Mouse (Mus musculus) forebrain, embryonic 14.5 days (tissue): ENCODE measurements around the gene Mup7. TPM values are rescaled to one million over a fixed set of nuclear protein-coding genes. Genes with fewer than 3 reads are reported as not detected.
"Not testable (repeated sequence)": the region's sequence is repeated elsewhere in the genome, so short reads cannot be mapped to it uniquely, and the experiment has no call there.

Experiments
- ATAC-seq: fragments of 200-750 bp; cut with Nextera tagmentation; 2 replicates; pipeline ENCODE4 v1.8.0; 2017; ENCODE audit warnings: mild to moderate bottlenecking, moderate library complexity
- DNase-seq: peaks from one replicate; pipeline ENCODE4 v3.0.0-alpha.2; 2015; ENCODE audit warnings: low spot score
- H3K27ac ChIP-seq: fragments of 300-500 bp; sonication (generic); 2 replicates; pipeline ENCODE4 v1.5.1; 2014; ENCODE audit warnings: low read depth, mild to moderate bottlenecking, control low read depth, low read length, moderate library complexity
- H3K27me3 ChIP-seq: fragments of 300-500 bp; sonication (generic); replicated peaks from 2 replicates; pipeline ENCODE4 v1.6.1; 2014; ENCODE audit warnings: low read length, control low read depth, mixed read lengths; ENCODE audit not compliant: control insufficient read depth, insufficient read depth
- H3K36me3 ChIP-seq: fragments of 300-500 bp; sonication (generic); 2 replicates; pipeline ENCODE4 v1.6.1; 2014; ENCODE audit warnings: low read length, control low read depth; ENCODE audit not compliant: control insufficient read depth, insufficient read depth
- H3K4me1 ChIP-seq: fragments of 300-500 bp; sonication (generic); 2 replicates; pipeline ENCODE4 v1.6.1; 2014; ENCODE audit warnings: antibody characterized with exemption, low read length, control low read depth; ENCODE audit not compliant: control insufficient read depth, insufficient read depth
- H3K4me2 ChIP-seq: fragments of 300-500 bp; sonication (generic); 2 replicates; pipeline ENCODE4 v1.6.1; 2014; ENCODE audit warnings: mild to moderate bottlenecking, control low read depth, low read length
- H3K4me3 ChIP-seq: fragments of 300-500 bp; sonication (generic); 2 replicates; pipeline ENCODE4 v1.5.1; 2014; ENCODE audit warnings: low read depth, low read length, control low read depth
- H3K9ac ChIP-seq: fragments of 300-500 bp; sonication (generic); 2 replicates; pipeline ENCODE4 v1.6.1; 2014; ENCODE audit warnings: mild to moderate bottlenecking, low read length, control low read depth, moderate library complexity
- H3K9me3 ChIP-seq: fragments of 300-500 bp; sonication (generic); replicated peaks from 2 replicates; pipeline ENCODE4 v1.6.1; 2016; ENCODE audit warnings: low read length, control low read depth, mixed read lengths; ENCODE audit not compliant: control insufficient read depth
- WGBS: fragments of 180-500 bp; shearing (Covaris S2); extraction: QIAGEN DNeasy Blood & Tissue Kit; methylation state at CpG from one replicate; pipeline ENCODE4 v1.1.7; 2014; 5-methylcytosine and 5-hydroxymethylcytosine counted together
- polyA plus RNA-seq: library from polyadenylated mRNA; unstranded; fragments of >200 nt; fragmentation: Nextera tagmentation; extraction: Ambion mirVana; gene quantifications from 2 replicates; pipeline ENCODE4 v1.2.1, GENCODE M21; 2014

The Mup7 gene
- not detected in 2 replicates for polyA plus RNA-seq

- ATAC-seq, DNase-seq, H3K4me3 ChIP-seq, H3K36me3 ChIP-seq, H3K4me2 ChIP-seq, H3K9ac ChIP-seq, H3K9me3 ChIP-seq, H3K4me1 ChIP-seq, H3K27ac ChIP-seq, H3K27me3 ChIP-seq: not testable (repeated sequence)
- WGBS, result 79% methylated on average over 2 of the region's 2 CpGs
These were observed at the start of gene Mup7 for GRCm38 (mm10) chr4:60070375-60070774. Gene Mup7, minus strand, starts transcription at chr4:60070475.

GRCm38 (mm10) chr4:60079865-60080264, 9.6 kb upstream of the Mup7 start:
- WGBS, result 93% methylated on average over 3 of the region's 3 CpGs
- H3K36me3 ChIP-seq, H3K27ac ChIP-seq, ATAC-seq, H3K4me1 ChIP-seq, H3K9ac ChIP-seq, H3K27me3 ChIP-seq, H3K9me3 ChIP-seq, H3K4me3 ChIP-seq, DNase-seq, H3K4me2 ChIP-seq: not testable (repeated sequence)

- not testable (repeated sequence) for H3K4me3 ChIP-seq, H3K27ac ChIP-seq, H3K4me2 ChIP-seq, H3K27me3 ChIP-seq, H3K4me1 ChIP-seq, H3K36me3 ChIP-seq, H3K9me3 ChIP-seq, ATAC-seq, H3K9ac ChIP-seq, DNase-seq
- 68% methylated on average over 13 of the region's 13 CpGs for WGBS
These were observed 40.8 kb downstream of the Mup7 start for GRCm38 (mm10) chr4:60029334-60030111.

GRCm38 (mm10) chr4:60020141-60020540, 50.1 kb downstream of the Mup7 start:
- H3K9me3 ChIP-seq, H3K4me2 ChIP-seq, H3K27me3 ChIP-seq, H3K4me1 ChIP-seq, H3K27ac ChIP-seq, H3K9ac ChIP-seq, ATAC-seq, H3K36me3 ChIP-seq, DNase-seq, H3K4me3 ChIP-seq: not testable (repeated sequence)
- 88% methylated on average over 7 of the region's 7 CpGs for WGBS

Other genes starting within 250 kb of the Mup7 start
- 0.08 TPM in 1 of 2 replicates, not detected in the other for gene Slc46a2, start 155.4 kb downstream of the Mup7 start, polyA plus RNA-seq
- not detected in 2 replicates for gene Mup4, start 109.8 kb downstream of the Mup7 start, polyA plus RNA-seq
- gene Mup6, start 106.2 kb downstream of the Mup7 start, polyA plus RNA-seq, result not detected in 2 replicates
- not detected in 2 replicates for gene Mup2, start 83.8 kb upstream of the Mup7 start, polyA plus RNA-seq
- not detected in 2 replicates for gene Mup8, start 152.1 kb upstream of the Mup7 start, polyA plus RNA-seq